Mouse (Mus musculus): ENCODE results near the gene Lrrc51. TPM values are rescaled to one million over a fixed set of nuclear protein-coding genes. Genes with fewer than 3 reads are reported as not detected.

The Lrrc51 gene
- polyA plus RNA-seq, 1 experiment from 2014 or later, result 13.4 TPM

DNA sequence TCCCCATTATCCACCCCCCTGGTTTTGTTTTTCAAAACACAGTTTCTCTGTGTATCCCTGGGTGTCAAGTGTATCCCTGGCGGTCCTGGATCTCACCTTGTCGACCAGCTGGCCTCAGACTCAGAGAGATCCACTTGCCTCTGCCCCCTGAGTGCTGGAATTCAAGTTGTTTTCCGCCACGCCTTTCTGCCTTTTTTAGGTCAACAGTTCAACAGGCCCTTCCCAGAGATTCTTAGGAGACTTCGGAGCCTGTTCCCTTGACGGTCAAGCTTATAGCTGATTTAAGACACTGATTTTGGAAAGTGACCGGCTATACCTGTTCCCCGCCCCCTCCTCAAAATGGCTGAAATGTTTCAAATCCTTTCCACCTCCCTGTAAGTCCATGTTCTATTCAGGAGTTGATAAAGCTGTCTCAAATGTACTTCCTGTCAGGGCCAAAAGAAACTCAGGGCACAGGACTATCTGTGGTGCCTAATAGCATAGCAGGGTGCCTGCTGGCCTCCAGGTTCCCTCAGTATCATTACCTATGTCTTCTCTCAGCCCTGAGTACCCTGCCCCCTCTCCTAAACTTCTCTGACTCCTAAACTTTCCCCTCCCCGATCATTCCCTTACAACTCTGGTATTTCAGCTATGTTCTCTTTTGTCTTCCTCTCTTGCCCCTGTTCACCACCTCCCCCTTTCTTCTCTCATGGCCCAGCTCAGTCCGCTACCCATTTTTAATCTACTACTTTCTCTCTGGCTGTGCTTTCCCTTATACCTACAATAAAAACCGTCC lies 67.0 kb downstream of the Lrrc51 start:
- no peak overlapping the region for H3K27ac ChIP-seq (ENCODE audit: low read length)
- ATAC-seq, result no peak
- H3K9ac ChIP-seq (ENCODE audit: low read depth, low read length), result no peak overlapping the region
- H3K4me1 ChIP-seq (ENCODE audit: control insufficient read depth, insufficient read depth, low read length), result no peaks in the 10 kb centered on the region
- no peaks in the 10 kb centered on the region for H3K36me3 ChIP-seq (ENCODE audit: control insufficient read depth, insufficient read depth, low read length)
- no peaks in the 10 kb centered on the region for H3K27me3 ChIP-seq (ENCODE audit: control insufficient read depth, insufficient read depth, low read depth, low read length)
- no peaks in the 10 kb centered on the region for H3K9me3 ChIP-seq (replicated peaks; ENCODE audit: control insufficient read depth, low read length, poor library complexity, severe bottlenecking)
- WGBS, result 75% methylated on average over 11 of the region's 11 CpGs
- no peak overlapping the region for H3K4me2 ChIP-seq (ENCODE audit: low read length)
- no peak overlapping the region for H3K4me3 ChIP-seq (ENCODE audit: low read depth, low read length)

DNA sequence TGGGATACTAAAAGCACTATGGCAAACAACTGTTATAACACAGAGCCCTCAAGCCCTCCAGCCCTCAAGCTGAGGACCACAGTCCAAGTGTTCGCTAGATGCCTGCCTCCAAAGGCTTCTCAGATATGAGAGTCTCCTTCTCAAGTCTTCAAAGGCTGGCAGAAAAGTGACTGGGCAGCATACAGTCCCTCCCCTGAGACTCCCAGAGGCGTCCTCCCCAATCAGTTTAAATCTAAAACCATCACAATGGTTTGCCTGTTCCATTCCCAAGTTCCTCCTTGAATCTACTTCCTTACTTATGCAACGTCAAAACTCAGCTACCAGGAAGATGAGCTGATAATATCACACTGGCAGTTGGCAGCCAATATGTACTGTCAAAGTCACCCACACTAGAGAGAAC lies 70.3 kb downstream of the Lrrc51 start, which contains the start of gene Anapc15:
TSS of gene Anapc15 (plus strand) at position 301 of the 400 bp plus-strand sequence.
- ATAC-seq, result no peak
- no peaks in the 10 kb centered on the region for H3K36me3 ChIP-seq (ENCODE audit: control insufficient read depth, insufficient read depth, low read length)
- WGBS, result 81% methylated on average over 3 of the region's 3 CpGs

More for the DNA sequence above, 70.3 kb downstream of the Lrrc51 start, which contains the start of gene Anapc15:
- no peaks in the 10 kb centered on the region for H3K4me1 ChIP-seq (ENCODE audit: control insufficient read depth, insufficient read depth, low read length)
- H3K4me2 ChIP-seq (ENCODE audit: low read length), result no peak within 1 kb of the TSS
- no peak within 1 kb of the TSS for H3K9ac ChIP-seq (ENCODE audit: low read depth, low read length)
- no peaks in the 10 kb centered on the region for H3K9me3 ChIP-seq (replicated peaks; ENCODE audit: control insufficient read depth, low read length, poor library complexity, severe bottlenecking)
- H3K27ac ChIP-seq (ENCODE audit: low read length), result no peak within 1 kb of the TSS
- no peak within 1 kb of the TSS for H3K4me3 ChIP-seq (ENCODE audit: low read depth, low read length)
- no peaks in the 10 kb centered on the region for H3K27me3 ChIP-seq (ENCODE audit: control insufficient read depth, insufficient read depth, low read depth, low read length)

Small RNAs within 50 kb of the gene (microRNA-seq; reads per million reads assigned to microRNA genes)
- gene Gm22655, result not detected

Other genes with a start within 250 kb of the Lrrc51 start
- 0.21 TPM in 1 of 2 replicates, not detected in the other for gene Phox2a, start 115.6 kb downstream of the Lrrc51 start, polyA plus RNA-seq (2015; fragmentation: Nextera tagmentation; extraction: Ambion mirVana)
- gene Inppl1, start 95.7 kb downstream of the Lrrc51 start, polyA plus RNA-seq (2015; fragmentation: Nextera tagmentation; extraction: Ambion mirVana), result 4.2 and 10.2 TPM in 2 replicates
- 1.0 and 1.1 TPM in 2 replicates for gene Folr2, start 76.7 kb downstream of the Lrrc51 start, polyA plus RNA-seq (2015; fragmentation: Nextera tagmentation; extraction: Ambion mirVana)
- gene Anapc15, start 70.2 kb downstream of the Lrrc51 start, polyA plus RNA-seq (2015; fragmentation: Nextera tagmentation; extraction: Ambion mirVana), result 71.6 and 79.9 TPM in 2 replicates
- gene Folr1, start 63.1 kb downstream of the Lrrc51 start, polyA plus RNA-seq (2015; fragmentation: Nextera tagmentation; extraction: Ambion mirVana), result 23.7 and 24.2 TPM in 2 replicates
- 138 and 144 TPM in 2 replicates for gene Lamtor1, start 28.0 kb downstream of the Lrrc51 start, polyA plus RNA-seq (2015; fragmentation: Nextera tagmentation; extraction: Ambion mirVana)
- gene Tomt, start 27.5 kb downstream of the Lrrc51 start, polyA plus RNA-seq (2015; fragmentation: Nextera tagmentation; extraction: Ambion mirVana), result 0.21 and 0.35 TPM in 2 replicates
- 37.8 and 47.3 TPM in 2 replicates for gene Numa1, start 216 bp upstream of the Lrrc51 start, polyA plus RNA-seq (2015; fragmentation: Nextera tagmentation; extraction: Ambion mirVana)
- gene Il18bp, start 84.8 kb upstream of the Lrrc51 start, polyA plus RNA-seq (2015; fragmentation: Nextera tagmentation; extraction: Ambion mirVana), result 4.1 and 4.9 TPM in 2 replicates
- 36.1 and 36.6 TPM in 2 replicates for gene Rnf121, start 131.6 kb upstream of the Lrrc51 start, polyA plus RNA-seq (2015; fragmentation: Nextera tagmentation; extraction: Ambion mirVana)
- 28.7 and 31.5 TPM in 2 replicates for gene Xndc1, start 131.6 kb upstream of the Lrrc51 start, polyA plus RNA-seq (2015; fragmentation: Nextera tagmentation; extraction: Ambion mirVana)
- 1.1 and 1.3 TPM in 2 replicates for gene Xntrpc, start 131.8 kb upstream of the Lrrc51 start, polyA plus RNA-seq (2015; fragmentation: Nextera tagmentation; extraction: Ambion mirVana)
- not detected in 2 replicates for gene Trpc2, start 149.2 kb upstream of the Lrrc51 start, polyA plus RNA-seq (2015; fragmentation: Nextera tagmentation; extraction: Ambion mirVana)
- gene Art1, start 167.8 kb upstream of the Lrrc51 start, polyA plus RNA-seq (2015; fragmentation: Nextera tagmentation; extraction: Ambion mirVana), result 0.25 and 0.57 TPM in 2 replicates
- 0.17 TPM in 1 of 2 replicates, not detected in the other for gene Art5, start 175.6 kb upstream of the Lrrc51 start, polyA plus RNA-seq (2015; fragmentation: Nextera tagmentation; extraction: Ambion mirVana)
- not detected in 2 replicates for gene Chrna10, start 182.9 kb upstream of the Lrrc51 start, polyA plus RNA-seq (2015; fragmentation: Nextera tagmentation; extraction: Ambion mirVana)

Measured in midbrain, embryonic 16.5 days (tissue).